Mouse (Mus musculus) frontal cortex, postnatal 36 days (tissue): Measurements from ENCODE around the gene Sema3e.

ENCODE experiments used
- DNase-seq, 2 experiments: peaks; one replicate each; pipeline ENCODE4 v3.0.0; 2022; ENCODE audit warnings: low spot score in 2 of 2

Gene Sema3e

GRCm38 (mm10) chr5:14025205-14026124 is at the start of gene Sema3e:
Gene Sema3e (plus strand): TSS chr5:14025276.
- DNase-seq = peak; percentile 41 to 51

DNA sequence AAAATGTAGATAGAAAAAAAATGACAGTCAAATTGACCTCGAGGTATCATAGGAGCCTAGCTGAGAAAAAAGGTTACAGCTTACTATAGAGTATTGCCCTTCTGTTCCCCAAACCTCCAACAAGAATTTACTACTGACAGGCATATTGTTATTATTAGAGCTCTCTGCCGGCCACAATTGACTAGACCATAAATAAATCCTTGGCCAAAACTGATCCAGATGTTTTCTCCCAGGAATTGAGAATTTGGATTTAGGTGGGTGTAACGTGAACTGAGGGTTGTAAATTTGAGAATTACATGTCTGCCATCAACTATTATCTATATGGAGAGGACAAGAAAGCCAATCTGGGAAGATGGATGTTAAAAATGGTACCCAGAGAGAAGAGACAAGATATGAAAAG is 47.5 kb upstream of the Sema3e start:
- no peak for DNase-seq

GRCm38 (mm10) chr5:13979156-13979555 is 45.9 kb upstream of the Sema3e start:
- DNase-seq = no peak

DNA sequence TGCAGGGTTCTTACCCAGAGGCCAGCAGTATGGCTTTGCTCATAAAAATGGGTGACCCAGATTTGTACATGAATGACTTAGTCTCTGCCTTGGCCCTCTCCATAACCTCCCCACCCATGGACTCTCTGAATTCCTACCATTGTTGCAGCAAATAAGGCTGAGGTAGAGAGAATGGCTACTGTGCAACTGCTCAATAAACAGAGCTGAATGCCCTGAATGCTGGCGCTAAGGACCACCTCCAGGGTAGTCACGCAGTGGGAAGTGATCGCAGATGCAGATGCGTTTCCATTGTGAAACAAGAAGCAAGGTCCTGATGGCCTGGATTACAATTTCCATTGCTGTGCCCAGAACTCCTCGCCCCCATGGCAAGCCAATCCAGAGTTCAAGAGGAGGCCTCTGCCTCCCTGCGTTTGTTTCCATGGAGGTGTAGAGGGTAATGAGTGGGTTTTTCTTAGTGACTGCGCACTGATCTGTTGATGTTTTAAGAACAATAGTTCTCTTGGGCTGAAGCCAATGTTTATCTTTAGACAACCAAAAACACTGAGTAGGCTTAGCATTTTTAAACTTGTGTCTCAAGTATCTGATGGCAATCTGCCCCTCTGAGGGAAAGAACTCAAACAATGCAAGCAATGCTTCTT is 42.5 kb upstream of the Sema3e start:
- no peak for DNase-seq

DNA sequence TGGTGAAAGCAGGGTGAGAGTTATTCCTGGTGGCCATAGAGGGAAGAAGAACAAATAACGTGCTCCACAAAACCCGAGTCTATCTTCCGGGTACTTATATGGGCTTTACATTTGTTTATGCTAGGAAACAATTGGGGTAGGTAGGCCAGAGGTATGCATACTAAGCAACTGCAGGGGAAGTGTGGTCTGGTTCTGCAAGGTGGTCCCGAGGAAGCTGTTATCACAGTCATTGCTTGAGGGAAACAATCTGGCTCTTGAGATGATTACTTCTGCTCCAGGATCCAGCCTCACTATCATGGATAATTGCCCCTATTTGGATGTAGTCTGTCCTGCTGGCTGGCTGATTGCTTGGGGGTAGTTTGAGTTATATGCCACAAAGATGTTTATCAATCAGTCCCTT is 41.5 kb upstream of the Sema3e start:
- DNase-seq = no peak

DNA sequence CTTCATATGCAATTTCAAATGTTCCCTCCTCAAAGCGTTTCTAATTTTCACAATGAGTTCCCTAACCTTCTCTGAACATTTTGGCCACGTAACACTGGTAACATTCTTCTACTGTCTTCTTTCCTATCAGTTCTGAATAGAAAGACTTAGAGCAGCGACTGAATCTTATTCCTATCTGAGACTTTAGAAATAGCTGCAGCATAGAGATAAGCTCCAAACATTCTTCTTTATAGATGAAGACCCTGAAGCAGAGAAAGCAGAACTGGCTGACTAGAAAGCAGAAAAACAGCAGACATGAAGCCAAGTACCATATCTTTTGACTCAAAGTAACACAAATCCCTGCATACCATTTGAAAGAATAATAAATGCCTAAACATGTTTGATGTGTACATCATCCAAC is 39.4 kb upstream of the Sema3e start:
- DNase-seq = no peak

- DNase-seq = no peak
Observed at GRCm38 (mm10) chr5:13987123-13987522, 38.0 kb upstream of the Sema3e start.

DNA sequence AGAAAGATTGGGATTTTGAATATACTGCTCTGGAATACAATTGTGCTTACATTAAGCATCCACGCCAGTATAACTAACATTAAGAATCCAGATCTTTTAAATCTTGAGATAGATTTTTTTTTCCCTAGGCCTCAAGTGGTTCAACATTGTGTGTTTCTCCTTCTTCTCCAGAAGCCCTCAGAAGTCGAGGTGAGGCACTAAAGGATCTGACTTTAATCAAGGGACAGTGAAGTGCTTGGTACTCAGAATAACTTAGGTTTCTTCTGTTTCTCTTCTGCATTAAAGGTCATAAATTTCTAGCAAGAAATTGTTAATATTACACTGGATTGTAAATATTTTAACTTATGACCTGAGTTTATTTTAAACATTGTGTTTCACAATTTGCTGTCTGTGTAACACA is 37.1 kb upstream of the Sema3e start:
- DNase-seq = no peak

GRCm38 (mm10) chr5:13992734-13993396 is 32.2 kb upstream of the Sema3e start:
- DNase-seq = no peak

DNA sequence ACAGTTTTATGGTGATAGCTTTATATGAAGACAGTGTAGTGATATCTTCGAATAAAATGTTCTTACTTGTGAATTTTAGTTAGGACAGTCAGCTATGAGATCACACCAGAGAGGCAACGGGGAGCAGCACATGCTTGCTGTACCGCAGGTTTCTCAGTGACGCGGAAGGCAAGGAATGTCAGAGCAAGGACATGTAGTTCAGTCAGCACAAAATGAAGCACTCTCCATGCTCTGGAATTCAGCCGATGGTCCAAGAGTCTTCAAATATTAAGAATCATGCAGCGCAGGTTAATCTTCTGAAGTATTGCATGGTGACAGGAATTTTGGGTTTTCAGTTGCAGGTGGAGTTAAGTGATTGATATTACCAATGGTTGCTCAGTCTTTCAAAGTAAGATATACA is 3.3 kb downstream of the Sema3e start:
- DNase-seq = no peak

DNA sequence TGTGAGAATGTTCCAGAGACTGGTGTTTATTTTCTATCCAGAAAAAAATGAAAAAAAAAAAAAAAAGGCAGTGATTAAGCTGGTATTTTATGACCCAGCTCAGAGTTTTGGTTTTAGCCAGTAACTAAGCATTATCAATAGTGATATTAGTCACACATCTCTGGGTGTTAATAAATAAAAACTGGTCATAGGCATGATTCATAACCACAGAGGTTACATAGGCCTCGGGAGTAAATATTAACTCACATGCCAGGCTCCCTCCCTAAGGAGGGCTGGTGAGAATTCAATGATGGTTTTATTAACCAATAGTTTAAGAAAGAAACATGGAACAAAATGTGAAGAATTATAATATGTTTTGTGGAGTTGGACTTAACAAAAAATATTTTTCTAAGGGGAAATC is 5.7 kb downstream of the Sema3e start:
- no peak for DNase-seq

DNA sequence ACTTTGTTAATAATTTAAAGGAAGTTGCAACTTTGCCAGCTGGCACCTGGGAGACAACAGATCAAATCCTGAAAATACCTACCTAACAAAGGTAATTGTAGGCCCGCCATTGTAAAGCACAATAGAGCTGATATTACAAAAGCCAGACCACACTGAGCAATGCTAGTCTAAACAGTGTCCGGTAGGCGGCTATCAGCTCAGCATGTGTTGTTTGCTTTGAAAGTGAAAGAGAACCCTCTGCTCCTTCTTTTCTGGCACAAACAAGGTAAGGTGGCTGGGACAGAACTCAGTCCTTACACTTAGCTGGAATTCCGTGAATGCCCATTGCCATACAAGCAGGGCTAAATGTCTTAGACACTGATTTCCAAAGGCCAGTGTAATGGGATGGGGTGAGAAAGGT is 7.0 kb downstream of the Sema3e start:
- DNase-seq = no peak

DNA sequence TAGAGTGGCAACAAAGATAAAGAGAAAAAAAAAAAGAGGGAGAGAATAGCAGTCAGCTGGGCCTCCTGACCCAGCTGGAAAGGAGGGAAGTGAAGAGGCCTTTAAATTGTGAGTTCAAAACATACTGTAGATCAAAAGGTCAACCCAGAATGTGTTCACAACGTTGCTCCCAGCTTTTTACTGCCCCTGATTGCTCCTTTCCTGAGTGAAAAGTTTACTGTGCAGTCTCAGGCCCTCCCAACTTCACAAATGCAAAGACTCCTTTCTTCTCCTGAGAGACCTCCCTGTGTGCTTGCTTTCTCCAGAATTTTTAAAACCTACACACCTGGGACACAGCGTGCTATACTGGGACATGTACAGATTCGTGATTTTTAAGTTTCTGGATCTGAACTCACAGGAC is 8.2 kb downstream of the Sema3e start:
- no peak for DNase-seq

GRCm38 (mm10) chr5:14038813-14039496 is 13.9 kb downstream of the Sema3e start:
- DNase-seq = no peak

GRCm38 (mm10) chr5:14040208-14040607 is 15.1 kb downstream of the Sema3e start:
- no peak for DNase-seq

DNA sequence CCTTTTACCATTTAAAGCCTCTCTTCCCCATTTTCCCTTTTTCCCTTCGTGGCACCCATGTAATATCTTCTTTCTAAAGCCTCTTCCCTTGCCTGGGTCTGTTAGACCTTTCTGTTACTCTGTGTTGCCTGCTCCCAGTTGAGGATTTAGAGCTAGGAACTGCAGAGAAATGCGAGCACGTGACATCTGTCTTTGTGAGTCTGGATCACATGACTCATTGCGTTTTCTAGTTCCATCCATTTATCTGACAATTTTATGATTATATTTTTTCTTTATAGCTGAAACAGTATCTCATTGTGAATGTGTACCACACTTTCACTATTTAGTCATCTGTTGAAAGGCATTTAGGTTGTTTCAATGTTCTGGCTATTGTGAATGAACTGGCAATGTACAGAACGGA is 18.0 kb downstream of the Sema3e start:
- no peak for DNase-seq

- DNase-seq = no peak
Observed at GRCm38 (mm10) chr5:14043983-14044382, 18.9 kb downstream of the Sema3e start.

- no peak for DNase-seq
Observed at GRCm38 (mm10) chr5:14048660-14049059, 23.6 kb downstream of the Sema3e start.

- DNase-seq = no peak
Observed at GRCm38 (mm10) chr5:14054472-14054871, 29.4 kb downstream of the Sema3e start.

- peak in 1 of 2 experiments; percentile 9 for DNase-seq
Observed at GRCm38 (mm10) chr5:14059895-14060553, 34.9 kb downstream of the Sema3e start.

- DNase-seq = no peak
Observed at GRCm38 (mm10) chr5:14062918-14063481, 37.9 kb downstream of the Sema3e start.
